Mouse (Mus musculus) E14TG2a.4 (cell line): ENCODE measurements at regions not wholly inside any gene's neighbourhood (a gene's known extent, or its start where the extent isn't known, plus 50 kb on each side); places are given as distances from the start of the nearest gene placed in this dataset.

Experiments used
- H3K27me3 ChIP-seq: 2 replicates; pipeline ENCODE4 v1.6.1; 2014; ENCODE audit warnings: low read length, control low read depth; ENCODE audit not compliant: insufficient read depth
- H3K36me3 ChIP-seq: 2 replicates; pipeline ENCODE4 v1.6.1; 2014; ENCODE audit warnings: low read length, control low read depth; ENCODE audit not compliant: insufficient read depth
- H3K4me1 ChIP-seq: replicated peaks from 2 replicates; pipeline ENCODE4 v1.6.1; 2014; ENCODE audit warnings: low read depth, low read length, control low read depth
- H3K4me3 ChIP-seq: replicated peaks from 2 replicates; pipeline ENCODE4 v1.5.1; 2014; ENCODE audit warnings: mild to moderate bottlenecking, low read length
- H3K9me3 ChIP-seq: 2 replicates; pipeline ENCODE4 v1.6.1; 2014; ENCODE audit warnings: low read length, control low read depth
- CTCF ChIP-seq: conservative IDR thresholded peaks from 2 replicates; pipeline ENCODE4 v1.5.1; 2014; ENCODE audit warnings: low read length
- NANOG ChIP-seq: IDR thresholded peaks from 2 replicates; pipeline ENCODE4 v1.6.1; 2014; ENCODE audit warnings: borderline replicate concordance, low read length, mixed read lengths
- POU5F1 ChIP-seq: IDR thresholded peaks from 2 replicates; pipeline ENCODE4 v1.6.1; 2014; ENCODE audit warnings: low read length, borderline replicate concordance

DNA sequence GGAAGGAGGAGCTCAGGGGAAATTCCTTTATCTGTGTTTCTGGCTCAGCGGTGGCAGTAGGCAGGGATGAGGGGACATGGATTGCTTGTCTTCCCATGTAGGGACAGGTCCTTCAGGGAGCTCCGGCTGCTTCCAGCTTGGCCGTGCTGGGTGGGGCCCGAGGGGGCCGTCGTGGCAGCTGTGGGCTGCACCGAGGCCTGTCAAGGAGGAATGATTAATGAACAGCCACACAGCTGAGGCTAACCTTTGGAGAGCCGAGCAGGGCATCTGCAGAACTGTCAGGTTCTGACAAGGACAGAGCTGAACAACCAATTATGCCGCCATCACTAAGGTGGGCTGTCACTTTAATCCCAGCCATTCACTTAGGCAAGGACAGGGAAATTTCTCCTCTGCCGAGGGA lies 300.0 kb downstream of the 3100002H09Rik start:
- TF ChIP-seq POU5F1 (no peak), NANOG (no peak), CTCF (no peak)
- H3K4me1 ChIP-seq, result no peaks in the 10 kb centered on the region
- peaks cover 9% of the 10 kb centered on the region for H3K9me3 ChIP-seq
- H3K36me3 ChIP-seq, result no peaks in the 10 kb centered on the region
- H3K4me3 ChIP-seq, result no peak overlapping the region
- H3K27me3 ChIP-seq, result peaks cover 16% of the 10 kb centered on the region; the same call in 1 of the 2 replicates

DNA sequence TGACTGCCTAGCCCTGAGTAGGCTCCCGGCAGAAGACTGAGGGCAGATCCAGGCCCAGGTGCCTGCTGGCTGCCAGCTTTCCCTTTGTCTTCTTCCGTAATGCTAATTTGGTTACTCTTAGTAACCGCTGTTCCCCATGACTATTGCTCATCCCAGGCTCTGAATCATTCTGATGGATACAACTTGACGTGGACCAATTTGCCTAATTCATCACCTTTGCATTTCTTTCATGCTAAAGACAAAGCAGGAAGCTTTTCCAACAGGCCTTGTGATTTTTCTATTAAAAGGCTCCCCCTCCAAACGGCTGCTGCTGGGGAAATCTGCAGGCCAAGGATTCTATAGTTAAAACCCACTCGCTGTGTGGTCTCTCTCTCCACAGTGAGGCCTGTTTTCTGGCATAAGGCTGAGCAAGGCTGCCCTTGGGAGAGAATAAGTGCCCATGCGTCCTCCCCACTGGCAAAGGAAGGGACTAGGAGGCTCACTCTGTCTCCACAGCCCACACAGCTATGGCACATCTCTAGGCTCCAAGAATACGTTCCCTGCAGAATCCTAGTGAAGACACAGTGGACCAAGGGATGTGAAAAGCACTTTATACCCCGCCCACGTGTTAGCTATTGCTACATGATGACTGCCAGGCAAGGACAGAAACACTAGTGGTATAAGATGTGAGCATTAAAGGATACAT lies 304.6 kb downstream of the 3100002H09Rik start:
- no peak overlapping the region for H3K4me3 ChIP-seq
- H3K9me3 ChIP-seq, result peaks cover 9% of the 10 kb centered on the region
- H3K36me3 ChIP-seq, result no peaks in the 10 kb centered on the region
- TF ChIP-seq POU5F1 (no peak), CTCF (no peak), NANOG (no peak)
- H3K27me3 ChIP-seq, result peaks cover 22% of the 10 kb centered on the region
- no peaks in the 10 kb centered on the region for H3K4me1 ChIP-seq

DNA sequence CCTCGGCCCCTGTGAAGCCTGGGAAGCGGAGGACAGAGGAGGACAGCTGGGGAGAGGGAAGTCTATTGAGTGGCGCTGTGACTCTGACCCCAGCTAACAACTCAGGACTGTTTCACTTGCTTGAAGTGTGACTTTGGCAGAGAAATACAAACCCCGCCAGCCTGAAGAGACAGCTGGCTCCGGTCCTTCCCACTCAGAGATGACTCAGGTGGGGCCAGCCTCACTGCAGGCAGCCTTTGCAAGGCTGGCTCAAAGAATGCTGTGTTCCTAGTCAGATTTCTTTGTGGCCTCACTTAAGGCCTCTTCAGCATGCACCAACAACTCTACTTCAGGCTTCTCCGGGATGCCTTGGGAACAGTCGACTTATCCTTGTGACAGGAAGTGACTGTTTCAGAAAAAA lies 307.7 kb downstream of the 3100002H09Rik start:
- Histone ChIP-seq H3K9me3 (no peaks in the 10 kb centered on the region), H3K4me3 (no peak overlapping the region), H3K36me3 (no peaks in the 10 kb centered on the region), H3K27me3 (peaks cover 13% of the 10 kb centered on the region), H3K4me1 (no peaks in the 10 kb centered on the region; the same call in 1 of the 2 replicates)
- TF ChIP-seq CTCF (no peak), NANOG (no peak), POU5F1 (no peak)

DNA sequence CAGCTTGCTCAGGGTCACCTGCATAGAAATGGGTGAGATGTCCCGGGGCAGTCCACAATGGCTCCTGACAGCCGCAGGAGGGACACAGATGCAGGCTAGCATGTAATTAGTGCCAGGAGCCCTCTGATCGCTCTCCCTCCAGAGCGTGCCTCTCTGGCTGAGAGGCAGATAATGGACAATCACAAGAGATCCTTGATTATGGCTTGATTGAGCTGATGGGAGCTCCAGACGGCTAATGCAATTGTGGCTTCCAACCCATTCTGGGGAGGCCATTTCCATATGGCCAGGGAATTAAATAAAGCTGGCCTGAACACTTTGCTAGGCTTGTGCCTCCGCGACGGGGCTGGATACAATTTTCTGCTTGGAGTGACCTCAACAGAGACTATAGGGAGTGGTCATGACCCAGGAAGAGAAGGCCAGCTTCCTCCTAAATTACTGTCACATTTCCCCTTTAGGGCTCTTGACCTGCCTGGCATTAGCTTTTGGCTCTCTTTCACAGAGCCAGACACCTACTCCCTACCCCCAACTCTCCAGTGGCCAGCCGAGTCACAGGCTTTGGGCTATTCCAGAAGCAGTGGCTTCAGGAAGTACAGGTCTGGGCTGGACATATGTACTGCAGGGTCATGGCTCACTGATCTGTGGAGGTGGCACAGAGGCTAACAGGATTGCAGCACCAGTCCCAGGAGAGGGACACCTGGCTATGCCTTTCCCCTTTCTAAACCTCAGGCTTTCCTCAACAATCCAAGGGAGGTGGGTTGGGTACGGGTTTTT lies 311.8 kb downstream of the 3100002H09Rik start:
- no peak overlapping the region for H3K4me3 ChIP-seq
- no peaks in the 10 kb centered on the region for H3K9me3 ChIP-seq

DNA sequence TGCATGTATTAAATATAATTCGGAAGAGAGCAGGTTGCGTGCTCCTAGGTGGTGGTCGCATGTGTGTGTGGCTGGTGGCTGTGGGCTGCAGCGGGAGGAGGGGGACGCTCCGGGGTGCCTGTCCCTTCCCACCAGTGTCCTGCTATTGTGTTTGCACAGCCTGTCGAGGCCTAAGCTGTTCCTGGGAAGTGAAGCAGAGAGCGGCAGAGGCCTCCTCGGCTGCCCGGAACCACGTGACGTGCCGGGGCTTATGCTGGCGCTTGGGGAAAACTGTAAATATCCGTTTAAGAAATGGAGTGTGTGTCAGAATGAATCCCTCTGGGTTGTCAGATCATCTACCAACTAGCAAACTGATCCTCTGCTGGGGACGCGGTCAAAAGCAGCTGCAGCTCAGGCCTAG lies 318.3 kb downstream of the 3100002H09Rik start:
- TF ChIP-seq CTCF (no peak), NANOG (no peak), POU5F1 (no peak)
- H3K36me3 ChIP-seq, result no peaks in the 10 kb centered on the region
- 0 out of 2 replicates have a peak, but pooled peaks cover 2% of the 10 kb centered on the region for H3K27me3 ChIP-seq
- H3K4me1 ChIP-seq, result no peaks in the 10 kb centered on the region; the same call in 1 of the 2 replicates
- no peak overlapping the region for H3K4me3 ChIP-seq
- no peaks in the 10 kb centered on the region for H3K9me3 ChIP-seq

More for the DNA sequence above, 311.8 kb downstream of the 3100002H09Rik start:
- no peak for TF ChIP-seq CTCF
- TF ChIP-seq POU5F1, result no peak
- no peak for TF ChIP-seq NANOG
- H3K27me3 ChIP-seq, result peaks cover 10% of the 10 kb centered on the region
- H3K36me3 ChIP-seq, result no peaks in the 10 kb centered on the region
- H3K4me1 ChIP-seq, result no peaks in the 10 kb centered on the region; the same call in 1 of the 2 replicates

DNA sequence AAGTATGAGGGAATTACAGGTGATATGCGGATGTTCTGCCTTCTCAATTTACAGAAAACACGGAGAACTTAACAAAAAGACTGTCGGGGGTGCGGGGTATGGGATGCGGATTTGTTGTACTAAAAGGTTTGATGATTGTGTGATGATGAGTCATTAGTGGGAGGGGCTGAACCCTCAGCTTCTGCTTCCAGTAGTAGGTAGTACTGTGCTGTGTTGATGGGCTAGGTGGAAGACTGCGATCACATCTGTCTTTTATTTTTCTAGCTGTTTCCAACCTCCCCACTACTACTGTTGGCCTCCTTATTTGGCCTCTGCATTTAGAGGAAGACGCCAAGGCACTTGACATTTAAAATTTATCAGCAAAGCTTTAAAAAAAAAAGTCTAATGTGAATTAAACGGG lies 318.8 kb downstream of the 3100002H09Rik start:
- Histone ChIP-seq H3K4me3 (no peak overlapping the region), H3K9me3 (no peaks in the 10 kb centered on the region), H3K27me3 (0 out of 2 replicates have a peak, but pooled peaks cover 2% of the 10 kb centered on the region), H3K36me3 (no peaks in the 10 kb centered on the region), H3K4me1 (no peaks in the 10 kb centered on the region; the same call in 1 of the 2 replicates)
- TF ChIP-seq NANOG, result no peak
- no peak for TF ChIP-seq POU5F1
- TF ChIP-seq CTCF, result no peak

DNA sequence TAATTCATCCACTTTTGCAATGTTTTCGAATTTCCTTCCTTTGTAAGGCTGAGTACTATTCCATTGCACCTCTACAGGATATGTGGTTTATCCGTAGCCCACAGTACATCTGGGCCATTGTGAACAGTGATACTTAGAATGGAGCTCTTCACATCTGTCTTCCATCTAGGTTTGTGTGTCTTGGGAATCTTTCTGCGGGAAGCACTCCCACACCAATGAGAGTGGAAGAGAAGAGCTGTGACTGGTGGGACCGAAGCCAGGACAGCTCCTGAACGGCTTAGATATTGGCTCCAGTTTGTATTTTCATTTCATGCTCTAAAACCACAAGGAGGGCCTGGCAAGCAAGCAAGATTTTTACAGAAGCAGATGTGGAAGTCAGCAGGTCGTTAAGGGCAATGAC lies 323.1 kb downstream of the 3100002H09Rik start:
- H3K36me3 ChIP-seq, result no peaks in the 10 kb centered on the region
- TF ChIP-seq POU5F1 (no peak), NANOG (no peak), CTCF (no peak)
- H3K4me3 ChIP-seq, result no peak overlapping the region
- H3K4me1 ChIP-seq, result no peaks in the 10 kb centered on the region; the same call in 1 of the 2 replicates
- H3K9me3 ChIP-seq, result no peaks in the 10 kb centered on the region
- H3K27me3 ChIP-seq, result no peaks in the 10 kb centered on the region

DNA sequence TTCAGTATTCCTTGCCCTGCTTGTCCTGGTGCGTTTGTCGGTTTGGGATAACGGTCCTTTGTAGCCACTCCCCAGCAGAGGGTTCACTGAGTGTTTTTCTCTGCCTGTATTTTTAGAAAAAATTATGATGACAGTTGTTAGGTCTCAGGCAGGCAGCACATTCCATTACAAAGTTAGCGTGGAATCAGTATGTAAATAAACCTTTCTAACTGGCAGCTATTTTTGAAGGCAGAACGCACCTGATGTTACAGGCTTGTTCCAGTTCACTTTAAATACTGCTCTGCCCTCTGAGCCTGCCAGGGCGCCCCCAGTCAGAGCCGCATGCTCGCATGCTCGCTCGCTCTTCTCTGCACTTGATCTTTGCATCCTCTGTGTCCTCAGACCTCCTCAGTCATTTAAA lies 331.9 kb downstream of the 3100002H09Rik start:
- Histone ChIP-seq H3K36me3 (no peaks in the 10 kb centered on the region), H3K4me3 (no peak overlapping the region), H3K27me3 (peaks cover 44% of the 10 kb centered on the region), H3K4me1 (peaks cover 17% of the 10 kb centered on the region), H3K9me3 (no peaks in the 10 kb centered on the region)
- TF ChIP-seq NANOG (no peak), POU5F1 (no peak), CTCF (no peak)
